Mouse (Mus musculus): ENCODE results near the gene Kcp. TPM values are rescaled to one million over a fixed set of nuclear protein-coding genes. Genes with fewer than 3 reads are reported as not detected.

Kcp gene
- polyA plus RNA-seq, 1 experiment: 3.0 TPM

- peak; percentile 87; the same call in 1 of the 2 replicates for TF ChIP-seq CTCF (IDR thresholded peaks at IDR 0.05; ENCODE audit: extremely low read depth, insufficient read length, insufficient replicate concordance, low read depth, low read length)
- TF ChIP-seq POLR2A (IDR thresholded peaks at IDR 0.05; ENCODE audit: low read depth, low read length): no peak
- Histone ChIP-seq H3K4me1 (ENCODE audit: control insufficient read depth, insufficient read depth, insufficient read length, low read length) (peaks cover 8% of the 10 kb centered on the region), H3K27ac (ENCODE audit: insufficient read depth, low read depth, low read length) (no peak overlapping the region), H3K4me3 (ENCODE audit: low read depth, low read length) (peak overlapping the region; percentile 70), H3K27me3 (ENCODE audit: control insufficient read depth, insufficient read depth, low read length) (no peaks in the 10 kb centered on the region), H3K36me3 (ENCODE audit: control insufficient read depth, insufficient read depth, low read length) (no peaks in the 10 kb centered on the region)
- WGBS: 11% methylated on average over 26 of the region's 26 CpGs
These were observed 22.8 kb downstream of the Kcp start for GRCm38 (mm10) chr6:29484716-29485559.

GRCm38 (mm10) chr6:29482691-29483090 is 25.1 kb downstream of the Kcp start:
- Histone ChIP-seq H3K36me3 (ENCODE audit: control insufficient read depth, insufficient read depth, low read length) (no peaks in the 10 kb centered on the region), H3K4me3 (ENCODE audit: low read depth, low read length) (no peak overlapping the region), H3K27me3 (ENCODE audit: control insufficient read depth, insufficient read depth, low read length) (no peaks in the 10 kb centered on the region), H3K27ac (ENCODE audit: insufficient read depth, low read depth, low read length) (no peak overlapping the region), H3K4me1 (ENCODE audit: control insufficient read depth, insufficient read depth, insufficient read length, low read length) (peaks cover 8% of the 10 kb centered on the region)
- no peak for TF ChIP-seq CTCF (IDR thresholded peaks at IDR 0.05; ENCODE audit: extremely low read depth, insufficient read length, insufficient replicate concordance, low read depth, low read length)
- no peak for TF ChIP-seq POLR2A (IDR thresholded peaks at IDR 0.05; ENCODE audit: low read depth, low read length)
- 92% methylated on average over 13 of the region's 13 CpGs for WGBS

GRCm38 (mm10) chr6:29474736-29475135 is 33.0 kb downstream of the Kcp start:
- 85% methylated on average over 2 of the region's 2 CpGs for WGBS
- H3K4me1 ChIP-seq (ENCODE audit: control insufficient read depth, insufficient read depth, insufficient read length, low read length): peaks cover 8% of the 10 kb centered on the region
- H3K36me3 ChIP-seq (ENCODE audit: control insufficient read depth, insufficient read depth, low read length): peaks cover 5% of the 10 kb centered on the region
- TF ChIP-seq CTCF (IDR thresholded peaks at IDR 0.05; ENCODE audit: extremely low read depth, insufficient read length, insufficient replicate concordance, low read depth, low read length) (no peak), POLR2A (IDR thresholded peaks at IDR 0.05; ENCODE audit: low read depth, low read length) (no peak)
- no peaks in the 10 kb centered on the region for H3K27me3 ChIP-seq (ENCODE audit: control insufficient read depth, insufficient read depth, low read length)
- H3K27ac ChIP-seq (ENCODE audit: insufficient read depth, low read depth, low read length): no peak overlapping the region
- H3K4me3 ChIP-seq (ENCODE audit: low read depth, low read length): no peak overlapping the region

- WGBS: 6% methylated on average over 33 of the region's 33 CpGs
- peaks cover 5% of the 10 kb centered on the region for H3K36me3 ChIP-seq (ENCODE audit: control insufficient read depth, insufficient read depth, low read length)
- no peaks in the 10 kb centered on the region for H3K27me3 ChIP-seq (ENCODE audit: control insufficient read depth, insufficient read depth, low read length)
- H3K27ac ChIP-seq (ENCODE audit: insufficient read depth, low read depth, low read length): no peak overlapping the region
- peaks cover 9% of the 10 kb centered on the region for H3K4me1 ChIP-seq (ENCODE audit: control insufficient read depth, insufficient read depth, insufficient read length, low read length)
- H3K4me3 ChIP-seq (ENCODE audit: low read depth, low read length): peak overlapping the region; percentile 65
- TF ChIP-seq CTCF (IDR thresholded peaks at IDR 0.05; ENCODE audit: extremely low read depth, insufficient read length, insufficient replicate concordance, low read depth, low read length): no peak
- TF ChIP-seq POLR2A (IDR thresholded peaks at IDR 0.05; ENCODE audit: low read depth, low read length): 0 out of 2 replicates have a peak, but pooled peaks have one; percentile 10
These were observed 33.6 kb downstream of the Kcp start for GRCm38 (mm10) chr6:29473941-29474691.

- H3K4me1 ChIP-seq (ENCODE audit: control insufficient read depth, insufficient read depth, insufficient read length, low read length): peaks cover 13% of the 10 kb centered on the region
- no peak within 1 kb of the TSS for H3K4me3 ChIP-seq (ENCODE audit: low read depth, low read length)
- 71% methylated on average over 4 of the region's 4 CpGs for WGBS
These were observed 36.6 kb downstream of the Kcp start, which contains the start of gene Atp6v1fnb for GRCm38 (mm10) chr6:29471137-29471536. TSS of gene Atp6v1fnb (plus strand) at chr6:29471437.

GRCm38 (mm10) chr6:29468851-29469250 is 38.9 kb downstream of the Kcp start:
- TF ChIP-seq POLR2A (IDR thresholded peaks at IDR 0.05; ENCODE audit: low read depth, low read length): no peak
- TF ChIP-seq CTCF (IDR thresholded peaks at IDR 0.05; ENCODE audit: extremely low read depth, insufficient read length, insufficient replicate concordance, low read depth, low read length): no peak
- H3K27ac ChIP-seq (ENCODE audit: insufficient read depth, low read depth, low read length): no peak overlapping the region
- H3K4me1 ChIP-seq (ENCODE audit: control insufficient read depth, insufficient read depth, insufficient read length, low read length): peaks cover 9% of the 10 kb centered on the region
- H3K4me3 ChIP-seq (ENCODE audit: low read depth, low read length): no peak overlapping the region
- H3K36me3 ChIP-seq (ENCODE audit: control insufficient read depth, insufficient read depth, low read length): peaks cover 5% of the 10 kb centered on the region
- no peaks in the 10 kb centered on the region for H3K27me3 ChIP-seq (ENCODE audit: control insufficient read depth, insufficient read depth, low read length)
- WGBS: 66% methylated on average over 3 of the region's 3 CpGs

More at GRCm38 (mm10) chr6:29471137-29471536, 36.6 kb downstream of the Kcp start, which contains the start of gene Atp6v1fnb:
- Histone ChIP-seq H3K27ac (ENCODE audit: insufficient read depth, low read depth, low read length) (no peak within 1 kb of the TSS), H3K27me3 (ENCODE audit: control insufficient read depth, insufficient read depth, low read length) (no peaks in the 10 kb centered on the region), H3K36me3 (ENCODE audit: control insufficient read depth, insufficient read depth, low read length) (peaks cover 5% of the 10 kb centered on the region)
- no peak for TF ChIP-seq POLR2A (IDR thresholded peaks at IDR 0.05; ENCODE audit: low read depth, low read length)
- TF ChIP-seq CTCF (IDR thresholded peaks at IDR 0.05; ENCODE audit: extremely low read depth, insufficient read length, insufficient replicate concordance, low read depth, low read length): no peak

Measured in small intestine, adult 2 months (tissue).